Mouse (Mus musculus): ENCODE measurements around the gene Ces1e.
"Not testable (repeated sequence)": the region's sequence is repeated elsewhere in the genome, so short reads cannot be mapped to it uniquely, and the experiment has no call there.

Gene Ces1e

DNA sequence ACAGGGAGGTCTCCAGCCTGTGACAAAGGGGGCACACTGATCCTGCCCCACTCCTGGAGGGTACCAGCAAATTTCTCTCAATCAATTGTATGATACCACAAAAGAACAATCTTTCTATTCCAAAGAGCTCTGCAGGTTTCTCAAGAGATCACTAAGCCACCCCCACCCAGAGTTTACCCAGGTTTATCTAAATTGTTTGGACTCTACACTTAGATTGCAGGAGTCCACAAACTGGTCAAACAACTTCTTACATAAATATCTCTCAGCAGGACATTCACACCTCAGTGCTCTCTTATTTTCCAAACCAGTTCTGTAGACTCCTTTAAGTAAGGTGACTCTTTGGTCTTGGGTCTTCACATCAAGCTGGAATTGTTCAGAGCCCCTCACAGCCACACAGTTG lies at the start of gene Ces1e:
Ces1e (minus strand) TSS at position 174 of the 400 bp plus-strand sequence.
- no peak for DNase-seq

DNA sequence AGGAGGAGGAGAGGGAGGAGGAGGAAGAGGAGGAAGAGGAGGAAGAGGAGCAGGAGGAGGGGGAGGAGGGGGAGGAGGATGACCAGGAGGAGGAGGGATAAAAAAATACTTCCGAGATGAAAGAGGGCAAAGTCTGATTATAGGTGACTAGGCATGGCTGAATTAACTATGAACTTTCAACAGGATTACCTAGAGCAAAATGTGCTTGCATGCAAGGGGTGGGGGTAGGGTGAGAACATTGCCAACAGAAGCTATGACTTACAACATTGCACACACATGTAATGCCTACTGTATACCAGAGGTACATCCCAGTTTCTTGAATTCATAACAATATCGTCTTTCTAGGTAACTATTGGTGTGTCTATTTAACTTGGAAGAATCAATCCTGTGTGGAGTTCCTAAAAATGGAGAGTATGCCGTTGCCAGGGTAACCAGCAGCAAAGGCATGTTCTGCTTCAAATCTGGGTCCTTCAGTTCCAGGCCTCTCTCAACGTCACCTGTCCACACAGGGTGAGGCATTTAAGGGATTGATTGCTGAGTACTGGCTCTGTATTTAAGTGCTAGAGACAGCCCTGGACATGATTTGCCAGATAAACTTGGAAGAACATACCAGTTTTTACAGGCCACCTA lies 48.9 kb upstream of the Ces1e start:
- DNase-seq, result no peak

DNA sequence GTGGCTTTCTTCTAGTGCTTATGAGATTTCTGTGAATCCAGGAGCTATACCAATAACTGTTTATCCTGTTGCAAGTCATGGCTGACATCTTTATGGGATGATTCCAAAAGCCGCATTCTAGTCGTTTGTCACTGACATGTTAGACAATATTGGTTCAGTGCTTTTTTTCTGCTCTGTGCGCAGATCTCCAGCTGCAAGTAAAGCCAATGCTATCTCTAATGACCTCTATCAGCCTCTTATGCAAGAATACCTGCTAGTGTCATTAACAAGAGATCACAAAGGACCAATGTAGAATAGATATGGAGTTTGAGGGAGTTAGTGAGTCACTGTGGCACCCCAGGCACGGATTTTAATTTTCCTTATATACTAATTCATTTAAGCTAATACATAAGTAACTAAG lies 45.2 kb upstream of the Ces1e start:
- no peak for DNase-seq

DNA sequence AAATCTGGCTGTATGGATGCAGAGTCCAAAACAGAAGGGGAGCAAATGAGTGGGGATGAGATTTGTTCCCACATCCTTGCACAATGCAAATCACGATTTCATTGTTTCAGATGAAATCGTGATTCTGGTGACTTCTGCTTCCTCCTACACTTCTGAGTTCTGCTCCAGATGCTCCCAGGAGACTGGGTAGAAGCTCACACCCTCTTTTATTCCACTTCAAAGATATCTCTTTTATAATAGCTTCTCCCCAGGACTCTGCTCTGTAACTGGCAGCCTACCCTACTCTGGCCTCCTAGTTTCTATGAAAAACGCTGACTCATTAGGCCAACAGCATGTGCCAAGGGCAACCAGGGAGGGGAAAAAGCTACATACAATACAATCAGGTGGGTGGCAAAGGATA lies 43.9 kb upstream of the Ces1e start:
- no peak for DNase-seq

DNA sequence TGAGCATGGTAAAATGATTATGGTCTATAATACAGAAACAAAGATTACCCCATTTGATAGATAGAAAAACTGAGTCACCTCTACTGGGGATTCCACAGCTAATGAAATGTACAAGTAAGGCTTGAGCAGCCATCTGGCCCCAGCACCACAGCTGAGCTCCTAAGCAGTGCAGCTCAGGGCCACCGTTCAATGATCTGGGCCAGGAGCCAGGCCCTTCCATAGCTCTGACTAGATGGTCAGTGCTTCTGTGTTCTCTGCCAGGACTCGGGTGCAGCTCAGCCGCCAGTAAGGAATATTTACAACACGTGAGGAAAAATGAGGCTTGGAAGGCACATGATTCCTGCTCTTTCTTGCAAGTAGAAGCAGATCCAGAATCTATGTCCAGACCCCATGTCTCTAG lies 43.3 kb upstream of the Ces1e start:
- peak; percentile 28 to 61 for DNase-seq

DNA sequence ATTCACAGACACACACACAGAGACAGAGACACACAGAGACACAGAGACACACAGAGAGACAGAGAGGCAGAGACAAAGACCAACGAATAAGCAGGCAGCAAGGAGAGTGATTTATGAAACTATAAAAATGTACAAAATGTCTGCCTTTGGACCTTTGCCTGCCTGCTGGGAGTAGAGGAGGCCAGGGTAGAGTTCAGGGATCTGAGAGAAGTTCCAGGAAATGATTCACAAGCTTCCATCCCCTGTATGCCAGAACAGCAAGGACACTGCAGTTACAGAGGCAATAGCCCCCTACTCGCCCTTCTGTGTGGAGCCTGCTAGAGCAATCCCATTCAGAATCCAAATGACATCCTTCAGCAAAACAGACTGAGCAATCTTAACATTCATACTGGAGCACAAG lies 32.0 kb upstream of the Ces1e start:
- DNase-seq, result no peak

DNA sequence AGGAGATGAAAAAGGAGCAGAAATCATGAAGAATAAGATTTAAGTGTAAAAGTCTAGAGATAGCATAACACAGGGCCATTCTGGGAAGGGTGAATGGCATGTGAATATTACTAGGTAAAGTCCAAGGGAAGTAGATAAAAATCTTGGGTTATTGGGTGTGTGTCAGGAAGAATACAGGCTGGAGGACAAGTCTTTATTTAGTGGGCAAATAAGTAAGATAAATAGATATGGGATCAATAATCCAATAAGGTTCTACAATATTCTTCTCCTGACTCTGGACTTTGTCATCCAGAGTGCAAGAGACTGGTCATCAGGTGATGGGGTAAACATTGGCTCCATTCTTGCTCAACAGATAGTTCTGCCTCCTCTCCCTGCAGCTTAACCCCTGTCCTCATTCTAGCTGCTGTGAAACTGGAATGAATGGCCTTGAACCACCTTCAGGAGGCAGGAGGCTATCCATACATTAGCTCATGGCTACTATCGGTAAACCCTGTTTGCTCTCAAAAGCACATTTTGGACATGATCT lies 23.0 kb upstream of the Ces1e start:
- no peak for DNase-seq

DNA sequence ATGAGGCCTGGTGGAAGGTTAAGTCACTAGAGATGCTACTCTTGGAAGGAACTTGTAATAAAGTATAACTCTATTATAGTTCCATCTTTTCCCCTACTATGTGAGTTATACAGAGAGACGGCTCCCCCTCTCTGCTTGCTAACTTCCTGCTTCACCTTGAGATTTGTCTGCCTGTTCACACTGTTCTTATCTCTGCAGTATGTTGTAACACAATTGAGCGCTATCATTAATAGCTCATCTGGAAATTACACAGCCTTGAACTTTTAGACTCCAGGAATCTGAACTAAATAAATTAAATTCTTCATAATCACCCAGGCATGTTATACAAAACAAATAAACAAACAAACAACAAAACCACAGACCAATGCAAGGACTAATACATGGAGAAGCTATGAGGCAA lies 16.6 kb upstream of the Ces1e start:
- DNase-seq, result no peak

DNA sequence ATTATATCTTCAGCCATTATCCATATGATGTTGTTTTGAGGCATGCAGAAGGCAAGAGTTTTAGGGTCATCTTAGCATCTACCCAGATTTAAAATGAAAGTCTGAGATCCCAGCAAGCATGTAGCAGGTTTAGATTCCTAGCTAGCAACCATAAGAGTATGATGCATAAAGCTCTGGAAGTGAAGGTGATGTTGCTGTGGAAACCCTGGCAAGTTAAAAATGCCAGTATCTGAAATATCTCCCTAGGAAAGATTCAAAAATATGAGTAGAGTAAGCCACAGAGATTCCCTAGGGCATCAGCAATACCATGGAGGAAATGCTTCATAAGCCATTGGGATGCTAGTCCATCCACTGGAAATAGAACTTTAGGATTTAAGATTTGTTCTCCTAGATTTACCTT lies 10.5 kb upstream of the Ces1e start:
- DNase-seq, result no peak

DNA sequence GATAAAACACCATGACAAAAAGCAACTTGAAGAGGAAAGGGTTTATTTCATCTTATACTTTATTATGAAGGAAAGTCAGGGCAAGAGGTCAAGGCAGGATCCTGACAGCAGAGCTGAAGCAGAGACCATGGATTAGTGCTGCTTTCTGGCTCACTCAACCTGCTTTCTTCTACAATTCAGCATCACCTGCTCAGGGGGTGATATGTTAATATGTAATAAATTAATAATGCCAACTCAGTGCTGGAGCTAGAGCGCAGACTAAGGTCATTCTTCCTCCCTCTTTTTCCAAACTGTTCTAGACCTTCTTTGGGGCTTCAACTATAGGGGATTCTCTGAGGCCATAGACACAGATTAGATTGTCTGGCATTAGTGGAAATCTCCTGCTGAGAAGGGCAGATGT lies 6.3 kb upstream of the Ces1e start:
- no peak for DNase-seq

DNA sequence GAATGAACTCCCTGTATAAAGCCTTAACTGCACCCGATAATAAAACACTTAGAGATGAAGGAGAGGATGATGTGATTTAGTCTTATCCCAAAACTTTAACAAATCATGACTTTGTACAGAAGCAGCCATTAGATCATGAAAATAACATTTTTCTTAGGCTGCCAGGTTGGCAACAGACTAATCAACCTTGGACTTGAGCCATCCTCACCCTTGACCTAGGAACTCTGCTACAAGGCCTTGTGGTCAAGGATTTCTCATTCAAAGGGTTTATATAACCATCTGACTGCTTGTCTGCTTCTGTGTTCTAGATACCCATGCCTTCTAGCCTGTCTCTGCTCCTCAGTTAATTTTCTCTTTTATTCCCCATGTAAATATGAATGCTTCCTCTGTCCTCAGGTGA lies 5.3 kb upstream of the Ces1e start:
- no peak for DNase-seq

DNA sequence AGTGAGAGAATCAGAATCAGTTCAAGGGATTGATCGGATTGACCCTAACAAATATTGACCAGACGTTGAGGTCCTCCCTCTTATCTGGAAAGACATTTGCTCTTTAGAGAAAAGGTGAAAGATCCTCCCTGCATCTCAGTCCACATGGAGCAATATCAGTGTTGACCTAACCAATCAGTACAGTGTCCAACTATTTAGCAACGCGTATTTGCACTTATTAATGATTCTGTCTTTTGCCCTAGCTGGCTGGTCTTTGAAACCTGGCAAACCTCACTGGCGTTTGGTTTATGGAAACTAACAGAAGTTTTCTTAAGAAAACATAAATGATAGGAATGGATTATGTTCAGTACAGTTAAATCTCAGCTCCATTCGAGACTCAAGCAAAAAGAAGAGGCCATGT lies 4.6 kb upstream of the Ces1e start:
- no peak for DNase-seq

DNA sequence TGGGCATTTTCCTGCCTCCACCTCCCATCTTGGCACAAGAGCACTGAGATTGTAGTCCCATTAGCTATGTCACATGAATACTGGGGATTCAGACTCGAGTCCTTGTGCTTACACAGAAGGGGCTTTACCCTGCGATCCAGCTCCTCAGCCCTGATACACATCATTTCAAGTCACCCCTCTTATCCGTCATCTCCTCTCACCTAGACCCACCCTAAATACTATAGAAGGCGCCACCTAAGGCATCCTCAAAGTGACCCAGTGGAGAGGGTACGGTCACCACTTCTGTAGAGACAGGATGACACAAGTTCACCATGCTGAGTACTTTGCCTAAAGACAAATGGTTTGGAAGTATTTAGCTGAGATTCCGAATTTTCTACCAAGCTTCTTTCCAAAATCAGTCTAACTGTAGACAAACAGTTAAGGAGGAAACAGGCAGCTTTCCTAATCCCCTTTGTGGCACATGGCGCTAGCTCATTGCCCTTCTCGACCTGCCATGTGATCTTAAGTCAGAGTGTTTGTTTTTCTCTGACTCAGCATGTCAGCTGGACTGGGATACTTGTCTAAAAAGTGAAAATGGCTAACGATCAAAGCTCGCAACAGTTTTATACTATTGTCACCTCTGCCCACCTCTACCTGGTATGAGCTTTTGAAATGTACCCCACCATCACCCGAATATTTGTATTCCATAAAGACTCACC lies 597 bp downstream of the Ces1e start:
- DNase-seq, result no peak

DNA sequence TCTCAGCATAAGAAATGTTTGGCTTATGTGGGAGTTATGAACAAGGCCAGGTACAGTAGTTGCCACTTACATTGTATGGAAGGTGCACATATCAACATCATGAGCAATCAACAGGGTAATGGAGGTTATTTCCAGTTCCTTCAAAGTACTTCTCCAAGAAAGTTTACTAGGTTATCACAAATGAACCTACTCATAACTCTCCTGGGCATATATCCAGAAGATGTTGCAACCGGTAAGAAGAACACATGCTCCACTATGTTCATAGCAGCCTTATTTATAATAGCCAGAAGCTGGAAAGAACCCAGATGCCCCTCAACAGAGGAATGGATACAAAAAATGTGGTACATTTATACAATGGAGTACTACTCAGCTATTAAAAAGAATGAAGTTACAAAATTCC lies 2.9 kb downstream of the Ces1e start:
- not testable (repeated sequence) for DNase-seq

DNA sequence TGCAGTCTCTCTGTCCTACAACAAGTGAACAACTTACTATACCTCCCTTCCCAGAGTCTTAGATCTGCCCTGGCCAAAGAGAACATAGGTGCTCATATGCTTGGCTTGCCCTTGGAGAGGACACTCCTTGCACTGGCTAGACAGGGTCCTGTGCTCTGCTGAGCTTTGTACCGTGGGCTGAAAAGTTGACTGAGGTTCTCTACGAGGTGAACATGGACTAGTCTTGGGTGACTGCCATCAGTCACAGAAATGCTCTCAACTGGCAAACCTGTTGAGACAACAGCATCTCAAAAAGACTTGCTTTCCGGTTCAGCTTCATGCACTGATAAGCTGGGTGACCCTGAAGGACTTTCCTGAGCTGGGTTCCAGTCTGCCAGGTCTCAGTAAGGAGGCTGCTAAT lies 7.5 kb downstream of the Ces1e start:
- no peak for DNase-seq

DNA sequence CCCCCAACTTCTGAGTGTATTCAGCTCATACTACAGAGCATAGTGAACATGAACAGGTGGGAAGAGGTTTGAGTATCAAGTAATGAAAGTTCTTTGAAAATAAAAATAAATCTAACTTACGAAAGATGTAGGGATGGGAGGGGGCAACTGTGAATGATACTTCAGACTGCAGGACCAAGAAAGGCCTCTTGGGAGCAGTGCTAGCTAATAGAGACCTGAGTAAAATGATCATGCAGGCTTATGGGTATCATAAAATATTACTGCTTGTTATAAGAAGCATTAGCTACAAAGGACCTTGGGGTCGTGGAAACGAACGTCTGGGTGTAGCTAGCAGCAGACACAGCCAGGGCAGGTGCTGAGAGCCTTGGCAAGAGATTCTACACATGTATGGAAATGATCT lies 11.6 kb downstream of the Ces1e start:
- DNase-seq, result no peak

DNA sequence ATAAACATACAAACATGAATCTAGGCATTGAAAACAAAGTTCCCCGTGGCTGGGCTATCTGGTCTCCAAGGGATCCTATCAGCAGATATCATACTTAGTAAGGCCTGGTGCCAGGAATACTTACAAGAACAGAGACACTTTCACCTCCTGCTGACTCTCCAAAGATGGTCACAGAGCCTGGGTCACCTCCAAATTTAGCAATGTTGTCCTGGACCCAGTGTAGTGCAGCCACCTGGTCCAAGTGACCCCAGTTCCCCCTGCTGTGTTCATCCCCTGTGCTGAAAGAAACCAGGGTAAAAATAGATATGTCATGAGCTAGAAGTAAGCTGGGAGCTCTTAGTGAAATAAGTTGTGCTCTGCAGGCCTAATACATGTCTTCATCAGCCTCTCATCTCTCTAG lies 12.0 kb downstream of the Ces1e start:
- no peak for DNase-seq

DNA sequence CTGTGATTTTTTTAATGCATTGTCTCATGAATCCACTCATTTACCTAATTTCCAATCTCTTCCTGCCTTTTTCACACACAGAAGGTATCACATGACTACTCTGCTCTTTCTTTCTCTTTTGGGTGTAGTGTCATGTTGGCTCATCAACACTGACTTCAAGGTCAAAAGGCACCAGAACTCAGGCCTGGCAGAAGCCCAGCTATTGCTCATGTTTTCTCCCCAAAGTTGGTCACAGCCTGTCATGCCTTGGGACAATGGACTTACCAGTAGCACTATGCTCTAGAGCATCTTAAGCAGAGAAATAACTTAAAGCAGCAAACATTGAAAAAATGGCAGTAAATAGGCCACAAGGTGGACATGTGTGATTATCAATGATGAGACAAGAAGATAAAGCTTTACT lies 18.3 kb downstream of the Ces1e start:
- DNase-seq, result no peak

DNA sequence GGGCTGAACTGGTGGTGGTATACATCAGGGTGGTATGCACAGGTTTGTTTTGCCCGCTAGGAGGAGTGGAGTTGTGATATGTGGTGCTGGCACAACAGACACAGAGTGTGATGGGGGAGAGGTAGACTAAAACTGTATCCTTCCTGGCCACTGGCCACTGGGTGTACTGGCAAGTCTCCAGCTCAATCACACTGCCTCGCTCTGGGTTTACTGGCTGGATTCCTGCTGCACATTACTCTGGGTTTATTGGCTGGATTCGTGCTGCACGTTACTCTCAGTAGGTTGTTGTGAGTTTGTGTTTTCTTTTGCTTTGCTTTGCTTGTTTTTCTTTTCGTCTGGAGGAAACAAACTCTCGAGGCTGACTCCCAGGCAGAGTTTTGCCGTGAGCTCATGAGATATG lies 30.3 kb downstream of the Ces1e start:
- not testable (repeated sequence) for DNase-seq

DNA sequence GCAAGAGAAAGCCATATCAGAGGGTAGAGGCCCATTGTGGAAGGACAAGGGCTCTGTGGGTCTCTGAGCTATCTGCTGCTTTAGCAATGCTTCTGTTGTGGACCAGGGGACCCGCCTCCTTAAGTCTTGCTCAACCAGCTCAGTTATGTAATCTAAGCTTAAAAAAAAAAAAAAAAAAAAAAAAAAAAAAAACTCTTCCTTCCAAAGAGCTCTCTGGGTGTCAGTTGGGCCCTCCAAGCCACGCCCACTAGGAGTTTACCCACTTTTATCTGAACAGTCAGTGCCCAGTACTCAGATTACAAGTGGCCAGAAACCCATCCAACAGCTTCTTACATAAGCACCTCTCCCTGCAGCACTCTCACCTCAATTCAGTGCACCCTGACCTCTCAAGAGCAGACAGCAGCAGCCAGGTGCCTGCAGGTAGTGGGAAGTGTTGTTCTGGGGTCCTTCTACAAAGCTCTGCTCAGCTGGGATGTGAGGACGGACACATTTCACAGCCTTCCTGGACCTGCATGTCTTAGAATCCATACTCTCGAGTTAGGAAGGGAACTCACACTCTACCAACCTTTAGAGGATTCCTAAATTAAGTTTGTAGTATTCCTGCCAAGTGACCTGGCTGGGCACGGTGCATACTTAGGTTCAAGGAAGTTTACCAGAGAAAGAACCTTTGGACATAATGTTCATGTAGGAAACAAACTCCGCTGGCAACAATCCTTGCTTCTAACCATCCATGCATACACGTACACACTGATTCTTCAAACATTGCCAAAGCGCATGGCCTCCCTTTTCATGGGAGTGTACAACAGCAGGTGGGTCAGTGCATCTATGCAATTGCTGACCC lies 31.5 kb downstream of the Ces1e start, which contains the start of gene Ces1d:
Ces1d (minus strand) TSS at position 154 of the 841 bp plus-strand sequence.
- no peak for DNase-seq

DNA sequence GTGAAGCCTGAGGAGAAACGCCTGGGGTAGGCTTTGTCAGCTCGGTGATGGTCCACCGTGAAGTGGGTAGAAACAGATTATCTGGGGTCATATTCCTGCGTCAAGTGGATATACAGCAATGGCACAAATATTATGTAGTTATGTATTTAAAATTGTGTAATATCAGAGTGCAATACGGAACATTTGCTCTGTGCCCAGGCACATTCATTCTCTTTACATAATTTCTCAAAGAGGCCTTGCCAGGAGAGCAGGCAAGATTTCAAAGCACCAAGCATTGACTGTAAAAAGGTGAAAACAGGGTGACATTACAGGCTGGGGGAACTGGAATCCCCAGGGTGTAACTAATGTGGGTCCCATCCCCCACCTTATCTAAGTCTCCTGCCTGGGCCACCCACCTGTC lies 33.0 kb downstream of the Ces1e start:
- DNase-seq, result no peak

DNA sequence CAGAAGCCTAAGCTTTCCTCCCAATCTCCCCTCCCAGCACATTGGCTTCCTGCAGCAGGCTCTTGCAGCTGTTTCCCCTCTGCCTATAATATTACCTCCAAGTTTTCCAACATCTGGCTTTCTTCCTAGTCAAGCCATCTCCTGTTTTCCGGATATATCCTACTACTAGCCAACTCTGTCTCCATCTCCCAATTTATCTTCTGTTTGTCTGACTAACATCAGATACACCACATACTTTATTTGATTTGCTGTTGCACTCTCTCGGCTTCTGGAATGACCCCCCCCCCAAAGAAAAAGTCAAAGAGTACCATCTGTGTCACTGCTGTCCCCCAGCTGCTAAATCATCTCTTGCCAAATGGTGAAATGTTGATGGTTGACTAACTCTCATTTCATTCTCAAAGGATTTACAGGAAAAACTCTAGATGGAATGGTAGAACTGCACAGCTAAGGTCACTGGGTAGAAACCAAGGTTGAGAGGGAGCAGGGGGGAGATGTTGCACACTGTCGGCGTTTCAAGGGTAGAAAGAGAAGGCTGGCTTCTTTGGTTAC lies 48.8 kb downstream of the Ces1e start:
- no peak for DNase-seq

DNA sequence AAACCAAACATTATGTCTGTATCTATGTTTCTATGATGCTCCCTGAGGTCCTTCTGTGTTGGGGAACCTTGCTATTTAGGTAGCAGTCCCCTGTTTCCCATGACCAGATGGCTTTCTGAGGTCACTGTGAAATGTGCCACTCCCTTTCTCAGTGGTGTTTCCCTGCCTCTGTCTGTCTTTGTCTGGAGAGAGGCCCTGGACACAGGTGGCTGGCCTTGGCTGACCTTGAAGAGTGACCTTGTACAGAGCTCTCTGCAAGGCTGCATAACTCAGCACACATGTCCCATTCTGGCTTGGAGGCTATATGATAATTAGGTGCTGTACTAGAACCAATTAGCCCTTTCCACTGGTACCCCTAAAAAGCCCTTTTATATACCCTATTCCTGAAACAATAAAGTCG lies 52.8 kb downstream of the Ces1e start:
- no peak for DNase-seq
